Mouse (Mus musculus): ENCODE results near the gene Pdss1. TPM values are rescaled to one million over a fixed set of nuclear protein-coding genes. Genes with fewer than 3 reads are reported as not detected.
"Not testable (repeated sequence)": the region's sequence is repeated elsewhere in the genome, so short reads cannot be mapped to it uniquely, and the experiment has no call there.

Pdss1 gene
- 10.1 and 11.8 TPM in 2 replicates for polyA plus RNA-seq (2015; fragmentation: Nextera tagmentation; extraction: Ambion mirVana)

GRCm38 (mm10) chr2:22895282-22896273 lies at the start of gene Pdss1:
Gene Pdss1 (plus strand): TSS chr2:22895522.
- 2% methylated on average over 77 of the region's 81 CpGs for WGBS (ENCODE audit: insufficient replicate concordance)
- H3K27me3 ChIP-seq (ENCODE audit: insufficient read depth, low read length) = no peaks in the 10 kb centered on the region
- DNase-seq (peak; percentile 95), ATAC-seq (peak; percentile 99)
- peak within 1 kb of the TSS; percentile 82 for H3K4me3 ChIP-seq (ENCODE audit: low read depth, low read length)
- peak within 1 kb of the TSS; percentile 78 for H3K4me2 ChIP-seq (ENCODE audit: low read depth, low read length)
- peak within 1 kb of the TSS; percentile 84 for H3K27ac ChIP-seq (ENCODE audit: low read depth)
- H3K4me1 ChIP-seq (ENCODE audit: insufficient read depth) = peaks cover 10% of the 10 kb centered on the region; the same call in 1 of the 2 replicates
- peak within 1 kb of the TSS; percentile 80 for H3K9ac ChIP-seq (replicated peaks)
- H3K36me3 ChIP-seq (replicated peaks; ENCODE audit: insufficient read depth, low read length) = peaks cover 6% of the 10 kb centered on the region; the same call in 1 of the 2 replicates
- TF ChIP-seq CTCF (IDR thresholded peaks at IDR 0.05; ENCODE audit: low read depth) = no peak
- TF ChIP-seq EP300 (IDR thresholded peaks at IDR 0.05; ENCODE audit: low read depth) = peak; percentile 78
- H3K9me3 ChIP-seq (ENCODE audit: low read length) = no peaks in the 10 kb centered on the region

- no peaks in the 10 kb centered on the region for H3K9me3 ChIP-seq (ENCODE audit: low read length)
- ATAC-seq (no peak), DNase-seq (no peak)
- H3K9ac ChIP-seq (replicated peaks) = no peak overlapping the region
- no peak for TF ChIP-seq CTCF (IDR thresholded peaks at IDR 0.05; ENCODE audit: low read depth)
- TF ChIP-seq EP300 (IDR thresholded peaks at IDR 0.05; ENCODE audit: low read depth) = no peak
- H3K4me2 ChIP-seq (ENCODE audit: low read depth, low read length) = no peak overlapping the region
- 69% methylated on average over 4 of the region's 4 CpGs for WGBS (ENCODE audit: insufficient replicate concordance)
- H3K36me3 ChIP-seq (replicated peaks; ENCODE audit: insufficient read depth, low read length) = 0 out of 2 replicates have a peak, but pooled peaks cover 3% of the 10 kb centered on the region
- no peaks in the 10 kb centered on the region for H3K4me1 ChIP-seq (ENCODE audit: insufficient read depth)
- no peak overlapping the region for H3K27ac ChIP-seq (ENCODE audit: low read depth)
- no peak overlapping the region for H3K4me3 ChIP-seq (ENCODE audit: low read depth, low read length)
- no peaks in the 10 kb centered on the region for H3K27me3 ChIP-seq (ENCODE audit: insufficient read depth, low read length)
These were observed 43.4 kb upstream of the Pdss1 start for GRCm38 (mm10) chr2:22851900-22852299.

DNA sequence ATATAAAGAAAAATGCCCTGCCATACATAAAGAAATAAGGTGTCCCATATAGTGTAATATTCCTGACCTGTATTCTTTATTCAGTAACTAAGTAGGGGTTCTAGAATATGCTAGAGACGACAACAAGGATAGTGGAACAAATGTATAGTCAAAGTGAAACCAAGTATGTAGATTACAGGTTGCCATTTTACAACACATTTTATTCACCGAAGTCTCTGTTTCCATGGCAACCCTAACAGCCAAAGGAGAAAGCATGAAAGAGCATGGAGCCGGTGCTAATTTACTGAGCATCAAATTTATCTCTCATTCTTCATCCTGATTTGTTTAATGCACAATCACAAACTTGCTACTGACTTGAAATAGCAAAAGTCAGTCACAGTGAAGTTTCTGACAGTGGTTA lies 37.8 kb upstream of the Pdss1 start:
- Histone ChIP-seq H3K4me2 (ENCODE audit: low read depth, low read length) (no peak overlapping the region), H3K27ac (ENCODE audit: low read depth) (no peak overlapping the region), H3K36me3 (replicated peaks; ENCODE audit: insufficient read depth, low read length) (peaks cover 7% of the 10 kb centered on the region; the same call in 1 of the 2 replicates), H3K27me3 (ENCODE audit: insufficient read depth, low read length) (no peaks in the 10 kb centered on the region), H3K4me1 (ENCODE audit: insufficient read depth) (no peaks in the 10 kb centered on the region), H3K9me3 (ENCODE audit: low read length) (no peaks in the 10 kb centered on the region), H3K9ac (replicated peaks) (no peak overlapping the region), H3K4me3 (ENCODE audit: low read depth, low read length) (no peak overlapping the region)
- TF ChIP-seq EP300 (IDR thresholded peaks at IDR 0.05; ENCODE audit: low read depth) = no peak
- TF ChIP-seq CTCF (IDR thresholded peaks at IDR 0.05; ENCODE audit: low read depth) = no peak
- ATAC-seq = no peak
- 81% methylated on average over 3 of the region's 3 CpGs for WGBS (ENCODE audit: insufficient replicate concordance)
- DNase-seq = no peak

DNA sequence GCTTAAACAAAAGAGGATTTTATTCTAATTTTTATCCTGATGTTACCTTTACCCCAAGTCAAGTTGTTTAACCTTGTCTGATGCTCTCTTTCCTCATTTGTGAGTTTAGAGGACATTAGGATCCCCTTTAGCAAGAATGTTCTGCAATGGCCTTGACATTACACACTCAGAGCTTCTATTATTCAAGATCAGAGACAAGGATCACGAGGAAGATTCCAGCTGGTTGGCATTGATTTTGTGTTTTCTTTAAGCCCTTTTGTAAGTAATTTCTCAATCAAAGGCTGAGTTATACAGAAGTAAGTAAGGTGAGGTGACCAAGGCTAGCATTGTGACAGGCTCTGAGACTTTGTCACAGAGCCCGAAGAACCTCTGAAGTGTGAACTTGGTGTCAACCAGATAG lies 33.1 kb upstream of the Pdss1 start:
- Histone ChIP-seq H3K36me3 (replicated peaks; ENCODE audit: insufficient read depth, low read length) (peaks cover 4% of the 10 kb centered on the region; the same call in 1 of the 2 replicates), H3K27me3 (ENCODE audit: insufficient read depth, low read length) (no peaks in the 10 kb centered on the region), H3K4me2 (ENCODE audit: low read depth, low read length) (no peak overlapping the region), H3K4me3 (ENCODE audit: low read depth, low read length) (no peak overlapping the region), H3K9me3 (ENCODE audit: low read length) (no peaks in the 10 kb centered on the region), H3K4me1 (ENCODE audit: insufficient read depth) (no peaks in the 10 kb centered on the region), H3K9ac (replicated peaks) (no peak overlapping the region), H3K27ac (ENCODE audit: low read depth) (no peak overlapping the region)
- TF ChIP-seq EP300 (IDR thresholded peaks at IDR 0.05; ENCODE audit: low read depth) = no peak
- TF ChIP-seq CTCF (IDR thresholded peaks at IDR 0.05; ENCODE audit: low read depth) = no peak
- ATAC-seq (no peak), DNase-seq (no peak)
- 71% methylated on average over 2 of the region's 2 CpGs for WGBS (ENCODE audit: insufficient replicate concordance)

GRCm38 (mm10) chr2:22864394-22865037 lies 30.8 kb upstream of the Pdss1 start:
- WGBS (ENCODE audit: insufficient replicate concordance) = 9% methylated on average over 6 of the region's 6 CpGs
- H3K4me1 ChIP-seq (ENCODE audit: insufficient read depth); H3K4me3 ChIP-seq (ENCODE audit: low read depth, low read length); H3K9ac ChIP-seq (replicated peaks); H3K4me2 ChIP-seq (ENCODE audit: low read depth, low read length); H3K9me3 ChIP-seq (ENCODE audit: low read length); H3K27ac ChIP-seq (ENCODE audit: low read depth); H3K27me3 ChIP-seq (ENCODE audit: insufficient read depth, low read length): not testable (repeated sequence)
- DNase-seq = peak; percentile 81
- TF ChIP-seq CTCF (IDR thresholded peaks at IDR 0.05; ENCODE audit: low read depth) = peak; percentile 91
- peak; percentile 72 for ATAC-seq
- H3K36me3 ChIP-seq (replicated peaks; ENCODE audit: insufficient read depth, low read length) = peaks cover 12% of the 10 kb centered on the region; the same call in 1 of the 2 replicates

GRCm38 (mm10) chr2:22865818-22866217 lies 29.5 kb upstream of the Pdss1 start:
- Histone ChIP-seq H3K9ac (replicated peaks) (no peak overlapping the region), H3K4me3 (ENCODE audit: low read depth, low read length) (no peak overlapping the region), H3K9me3 (ENCODE audit: low read length) (no peaks in the 10 kb centered on the region), H3K27me3 (ENCODE audit: insufficient read depth, low read length) (no peaks in the 10 kb centered on the region), H3K4me1 (ENCODE audit: insufficient read depth) (no peaks in the 10 kb centered on the region), H3K27ac (ENCODE audit: low read depth) (no peak overlapping the region), H3K36me3 (replicated peaks; ENCODE audit: insufficient read depth, low read length) (peaks cover 12% of the 10 kb centered on the region; the same call in 1 of the 2 replicates), H3K4me2 (ENCODE audit: low read depth, low read length) (no peak overlapping the region)
- TF ChIP-seq CTCF (IDR thresholded peaks at IDR 0.05; ENCODE audit: low read depth) (no peak), EP300 (IDR thresholded peaks at IDR 0.05; ENCODE audit: low read depth) (no peak)
- DNase-seq (no peak), ATAC-seq (no peak)
- WGBS (ENCODE audit: insufficient replicate concordance) = 88% methylated on average over 1 of the region's 1 CpGs

Measured in liver, postnatal 0 days (tissue).